Mouse (Mus musculus) cerebellum, adult 11 months (tissue): ENCODE measurements around the gene Gm7861.
"Not testable (repeated sequence)": the region's sequence is repeated elsewhere in the genome, so short reads cannot be mapped to it uniquely, and the experiment has no call there.

Source experiments
- DNase-seq: peaks from one replicate; pipeline ENCODE4 v3.0.0; 2022

Gene Gm7861

DNA sequence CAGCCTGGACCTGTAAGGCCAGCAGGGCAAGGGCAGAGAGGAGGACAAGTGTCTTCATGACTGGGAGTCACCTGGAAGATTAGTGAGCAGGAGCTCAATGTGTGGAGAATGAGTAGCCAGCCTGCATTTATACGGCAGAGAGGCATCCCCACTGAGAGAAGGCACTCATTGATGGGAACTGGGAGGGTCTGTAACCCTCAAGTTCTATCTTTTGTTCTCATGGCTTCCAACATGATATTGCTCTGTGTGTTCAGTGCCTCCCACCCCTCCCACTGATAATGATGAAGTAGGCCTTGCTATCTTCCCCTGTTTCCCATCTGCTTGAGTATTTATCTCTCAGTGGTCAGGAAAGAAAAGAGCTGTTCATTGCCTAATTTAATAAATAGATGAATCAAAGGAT is at the start of gene Gm7861:
Gene Gm7861, minus strand, starts transcription at position 101 of the 400 bp plus-strand sequence.
- DNase-seq = not testable (repeated sequence)

DNA sequence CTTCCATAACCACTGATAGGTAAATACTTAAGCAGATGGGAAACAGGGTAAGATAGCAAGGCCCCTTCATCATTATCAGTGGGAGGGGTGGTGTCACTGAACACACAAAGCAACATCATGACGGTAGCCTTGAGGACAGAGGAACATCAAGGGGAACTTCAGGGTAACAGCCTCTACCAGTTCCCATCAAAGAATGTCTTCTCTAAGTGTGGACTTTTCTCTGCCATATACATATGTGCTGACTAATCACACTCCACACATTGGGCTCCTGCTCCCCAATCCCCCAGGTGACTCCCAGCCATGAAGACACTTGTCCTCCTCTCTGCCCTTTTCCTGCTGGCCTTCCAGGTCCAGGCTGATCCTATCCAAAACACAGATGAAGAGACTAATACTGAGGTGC is 23.6 kb upstream of the Gm7861 start, which contains the start of gene Defa26:
Gene Defa26, plus strand, starts transcription at position 301 of the 400 bp plus-strand sequence.
- DNase-seq = not testable (repeated sequence)

DNA sequence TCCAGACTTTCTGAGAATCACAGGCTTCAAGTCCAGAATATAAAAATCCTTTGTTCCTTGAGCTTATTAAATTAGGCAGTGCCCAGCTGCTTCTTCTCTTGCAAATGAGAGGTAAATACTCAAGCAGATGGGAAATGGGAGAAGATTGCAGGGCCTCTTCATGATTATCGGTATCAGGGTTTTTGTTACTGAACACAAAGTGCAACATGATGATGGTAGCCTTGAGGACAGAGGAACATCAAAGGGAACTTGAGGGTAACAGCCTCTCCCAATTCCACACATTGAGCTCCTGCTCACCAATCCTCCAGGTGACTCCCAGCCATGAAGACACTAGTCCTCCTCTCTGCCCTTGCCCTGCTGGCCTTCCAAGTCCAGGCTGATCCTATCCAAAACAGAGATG is 11.6 kb downstream of the Gm7861 start, which contains the start of gene Defa28:
Gene Defa28, plus strand, starts transcription at position 301 of the 400 bp plus-strand sequence.
- DNase-seq = not testable (repeated sequence)

DNA sequence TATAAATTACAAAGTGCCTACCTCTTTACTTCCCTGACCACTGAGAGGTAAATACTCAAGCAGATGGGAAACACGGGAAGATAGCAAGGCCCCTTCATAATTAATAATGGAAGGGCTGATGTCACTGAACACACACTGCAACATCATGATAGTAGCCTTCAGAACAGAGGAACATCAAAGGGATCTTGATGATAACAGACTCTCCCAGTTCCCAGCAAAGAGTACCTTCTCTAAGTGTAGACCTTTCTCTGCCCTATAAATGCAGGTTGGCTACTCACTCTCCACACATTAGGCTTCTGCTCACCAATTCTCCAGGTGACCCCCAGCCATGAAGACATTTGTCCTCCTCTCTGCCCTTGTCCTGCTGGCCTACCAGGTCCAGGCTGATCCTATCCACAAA is 29.2 kb downstream of the Gm7861 start, which contains the start of gene Defa37:
Gene Defa37, plus strand, starts transcription at position 301 of the 400 bp plus-strand sequence.
- not testable (repeated sequence) for DNase-seq
